Mouse (Mus musculus) left cerebral cortex, adult 8-10 months (tissue): ENCODE data around the gene Rhox12. TPM values are rescaled to one million over a fixed set of nuclear protein-coding genes. Genes with fewer than 3 reads are reported as not detected.

Source experiments
- DNase-seq, 2 experiments: peaks; one replicate each; pipeline ENCODE4 v3.0.0; 2022; ENCODE audit warnings: low spot score in 2 of 2
- total RNA-seq, 4 experiments: library from RNA; stranded (reverse); gene quantifications; 2 replicates each; pipeline ENCODE4 v1.2.4; 2022

The Rhox12 gene
- total RNA-seq, result not detected

DNA sequence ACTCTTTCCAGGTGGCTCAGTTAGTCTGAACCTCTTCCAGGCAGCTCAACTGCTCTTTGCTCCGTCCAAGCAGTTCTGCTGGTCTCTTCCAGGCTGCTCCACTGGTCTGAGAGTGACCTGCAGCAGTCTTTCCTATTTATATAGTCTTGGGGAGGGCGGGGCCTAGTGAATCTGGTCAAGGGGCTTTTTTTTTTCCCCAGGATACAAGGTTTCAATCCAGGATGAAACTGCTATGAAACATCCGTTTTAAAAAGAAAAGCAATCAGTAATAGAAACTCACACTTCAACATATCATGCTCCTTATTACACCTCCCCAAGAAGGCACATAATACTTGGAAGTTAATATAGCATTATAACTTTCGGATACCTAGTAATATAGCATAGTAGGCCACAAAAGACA lies at the start of gene Rhox12:
TSS of gene Rhox12 (minus strand) at position 101 of the 400 bp plus-strand sequence.
- DNase-seq, result no peak

DNA sequence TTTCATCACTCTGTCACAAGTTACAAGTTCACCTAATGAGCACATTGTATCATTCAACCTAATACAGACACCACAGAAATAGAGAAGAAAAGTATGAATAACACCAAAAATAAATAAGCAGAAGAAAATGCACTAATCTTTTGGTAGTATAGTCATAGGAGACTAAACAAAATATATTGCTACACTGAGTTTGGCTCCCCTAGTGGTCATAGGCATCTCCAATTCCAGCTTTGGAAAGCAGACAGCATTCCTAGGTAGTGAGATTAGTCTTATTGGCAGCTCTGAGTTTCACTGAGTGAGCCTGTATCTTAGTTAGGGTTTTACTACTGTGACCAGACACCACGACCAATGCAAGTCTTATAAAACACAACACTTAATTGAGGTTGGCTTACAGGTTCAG lies 48.4 kb upstream of the Rhox12 start:
- DNase-seq, result no peak

- DNase-seq, result no peak
Measured at GRCm38 (mm10) chrX:38121478-38121877, 10.8 kb upstream of the Rhox12 start.

DNA sequence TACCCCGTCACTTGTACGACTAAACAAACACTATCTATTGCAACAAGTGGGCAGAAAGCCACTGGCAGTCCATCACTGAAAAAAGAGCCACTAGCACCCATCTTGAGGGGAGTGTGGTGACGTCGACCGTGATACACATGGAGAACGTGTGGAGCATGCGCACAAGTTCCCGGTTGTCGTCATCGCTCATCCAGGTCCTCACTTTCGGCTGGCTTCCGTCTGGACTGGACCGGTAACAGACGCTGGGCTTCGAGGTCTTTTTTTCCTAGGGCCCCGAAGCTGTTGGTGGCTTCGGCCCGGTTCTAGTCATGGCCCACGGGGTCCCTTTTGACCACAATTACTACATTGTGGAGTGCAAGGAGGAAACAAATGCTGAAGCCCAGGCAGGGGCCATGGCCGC lies 10.3 kb upstream of the Rhox12 start, which contains the start of gene Rhox13:
TSS of gene Rhox13 (plus strand) at position 238 of the 400 bp plus-strand sequence.
- no peak for DNase-seq

- no peak for DNase-seq
Measured at GRCm38 (mm10) chrX:38085041-38085440, 25.7 kb downstream of the Rhox12 start, which contains the start of gene Rhox11. Gene Rhox11 (minus strand): TSS chrX:38085141.

DNA sequence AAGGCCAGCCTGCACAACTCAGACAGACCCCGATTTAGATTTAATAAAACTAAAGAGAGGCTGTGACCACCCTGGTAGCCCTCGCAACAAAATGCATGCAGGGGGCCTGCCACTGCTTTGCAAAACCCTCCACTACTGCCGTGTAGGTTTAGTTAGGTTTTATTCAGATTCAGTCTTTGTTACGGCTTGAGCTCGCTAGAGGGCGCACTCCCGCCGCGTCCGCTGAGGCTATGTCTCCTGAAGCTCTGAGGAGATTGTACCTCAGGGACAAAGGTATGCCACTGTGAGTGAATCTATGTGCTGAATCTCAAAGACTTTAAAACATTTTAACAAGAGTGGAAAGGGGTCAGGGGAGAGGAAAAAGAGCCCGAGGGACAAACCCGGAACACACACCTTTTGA lies 26.5 kb downstream of the Rhox12 start:
- DNase-seq, result peak in 1 of 2 experiments; percentile 26

DNA sequence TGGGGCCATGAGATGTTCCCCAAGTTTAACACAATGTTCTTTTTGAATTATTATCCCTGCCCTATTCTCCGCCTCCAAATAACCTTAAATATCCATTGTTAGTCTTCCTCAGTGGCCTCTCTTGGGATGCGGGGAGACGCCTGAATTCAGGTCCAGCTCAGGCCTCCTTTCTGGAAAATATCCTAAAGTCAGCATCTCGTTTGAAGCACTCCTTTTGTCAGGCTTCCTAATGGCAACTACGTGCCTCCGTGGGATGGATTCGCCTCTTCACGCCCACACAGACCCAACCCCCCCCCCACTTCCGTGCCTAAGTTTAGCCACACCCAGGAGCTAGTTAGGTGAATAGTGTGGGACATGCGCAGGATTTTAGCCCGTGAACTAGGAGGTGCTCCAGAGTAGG lies 44.5 kb downstream of the Rhox12 start, which contains the start of gene Rhox10:
TSS of gene Rhox10 (plus strand) at position 301 of the 400 bp plus-strand sequence.
- no peak for DNase-seq

GRCm38 (mm10) chrX:38061544-38061943 lies 49.2 kb downstream of the Rhox12 start:
- no peak for DNase-seq

Other genes with a start within 250 kb of the Rhox12 start
- gene Rhox8, start 232.0 kb downstream of the Rhox12 start, total RNA-seq, result not detected
- not detected for gene Rhox7b, start 213.7 kb downstream of the Rhox12 start, total RNA-seq
- gene Rhox9, start 209.1 kb downstream of the Rhox12 start, total RNA-seq, result not detected
- not detected for gene Btg1-ps1, start 92.1 kb downstream of the Rhox12 start, total RNA-seq
- gene Btg1-ps2, start 67.8 kb downstream of the Rhox12 start, total RNA-seq, result not detected
- not detected for gene Rhox10, start 44.4 kb downstream of the Rhox12 start, total RNA-seq
- not detected for gene Rhox11, start 25.8 kb downstream of the Rhox12 start, total RNA-seq
- gene Rhox13, start 10.3 kb upstream of the Rhox12 start, total RNA-seq, result not detected
- gene Zbtb33, start 78.9 kb upstream of the Rhox12 start, total RNA-seq, result 10 to 100 TPM; 20.6 to 26.4 (median 22.3) TPM
- gene Tmem255a, start 141.5 kb upstream of the Rhox12 start, total RNA-seq, result 10 to 100 TPM; 20.8 to 24.7 (median 23.9) TPM
- gene Atp1b4, start 205.3 kb upstream of the Rhox12 start, total RNA-seq, result not detected